Mouse (Mus musculus) adrenal gland, postnatal 10 days (tissue): ENCODE measurements around the gene Wasf2. TPM values are rescaled to one million over a fixed set of nuclear protein-coding genes. Genes with fewer than 3 reads are reported as not detected.
"Not testable (repeated sequence)": the region's sequence is repeated elsewhere in the genome, so short reads cannot be mapped to it uniquely, and the experiment has no call there.

ENCODE experiments used
- DNase-seq: peaks from one replicate; pipeline ENCODE4 v3.0.0; 2021; ENCODE audit warnings: mixed read lengths
- total RNA-seq, 2 experiments: library from RNA; stranded (reverse); gene quantifications; 2 replicates each; pipeline ENCODE4 v1.2.3; 2021

Gene Wasf2
- total RNA-seq, 2 experiments from 2014 or later, result 122 to 123 TPM

DNA sequence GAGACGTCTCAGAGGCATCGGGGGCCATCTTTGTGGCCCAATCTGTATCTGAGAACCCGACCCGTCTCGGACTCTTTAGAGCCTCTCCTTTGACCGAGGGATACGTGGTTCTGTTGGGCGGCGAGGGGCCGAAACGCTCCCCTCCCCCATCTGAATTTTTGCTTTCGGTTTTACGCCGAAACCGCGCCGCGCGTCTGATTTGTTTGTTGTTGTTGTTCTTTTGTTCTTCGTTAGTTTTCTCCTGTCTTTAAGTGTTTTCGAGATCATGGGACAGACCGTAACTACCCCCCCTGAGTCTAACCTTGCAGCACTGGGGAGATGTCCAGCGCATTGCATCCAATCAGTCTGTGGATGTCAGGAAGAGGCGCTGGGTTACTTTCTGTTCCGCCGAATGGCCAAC is 33.6 kb upstream of the Wasf2 start:
- not testable (repeated sequence) for DNase-seq

DNA sequence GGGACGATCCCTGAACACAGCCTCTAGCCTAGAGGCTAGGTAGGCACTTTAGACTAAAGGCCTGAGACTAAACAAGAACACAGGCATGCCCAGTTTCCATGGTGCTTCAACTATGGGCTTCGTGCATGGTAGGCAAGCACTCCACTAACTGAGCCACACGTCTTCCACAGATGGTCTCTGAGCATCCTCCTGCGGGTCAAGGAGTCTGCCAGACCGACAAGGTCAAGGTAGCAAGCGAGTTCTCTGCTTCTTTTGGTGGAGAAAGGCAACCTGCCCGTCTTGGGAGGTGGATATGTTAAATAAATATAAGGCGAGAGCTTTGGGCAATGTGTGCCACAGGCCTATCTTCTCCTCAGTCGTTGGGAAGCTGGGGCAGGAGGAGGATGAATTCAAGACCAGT is 28.6 kb upstream of the Wasf2 start:
- no peak for DNase-seq

DNA sequence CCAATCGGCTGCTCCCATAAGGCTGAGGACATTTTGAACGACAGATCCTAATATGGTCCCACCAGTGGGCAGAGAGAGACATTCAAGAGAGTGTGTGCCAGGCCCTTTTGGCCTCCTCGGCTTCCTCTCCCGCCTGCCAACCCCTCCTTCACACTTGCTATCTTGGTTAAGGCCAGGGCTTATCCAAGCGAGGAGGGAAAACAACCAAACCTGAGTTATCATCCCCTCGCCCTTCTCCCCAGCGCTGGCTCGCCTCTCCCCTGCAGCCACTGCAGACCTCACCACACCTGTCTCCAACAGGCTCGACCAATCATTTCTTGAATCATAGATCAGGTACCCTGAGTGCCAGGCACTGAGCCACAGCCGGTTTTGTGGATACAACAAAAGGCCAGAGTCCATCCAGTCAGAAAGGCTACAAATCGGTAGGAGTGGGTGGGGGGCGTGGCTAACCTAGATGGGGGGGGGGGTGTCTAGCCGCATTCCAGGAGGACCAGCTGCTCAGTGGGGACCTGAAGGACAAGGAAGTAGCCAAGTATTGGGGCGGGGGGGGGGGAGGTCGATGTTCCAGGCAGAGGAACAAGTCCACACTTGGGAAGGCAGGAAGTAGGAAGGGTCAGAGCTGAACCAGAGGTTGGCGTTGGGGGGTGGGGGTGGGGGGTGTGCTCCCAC is 26.6 kb upstream of the Wasf2 start:
- peak; percentile 19 for DNase-seq

DNA sequence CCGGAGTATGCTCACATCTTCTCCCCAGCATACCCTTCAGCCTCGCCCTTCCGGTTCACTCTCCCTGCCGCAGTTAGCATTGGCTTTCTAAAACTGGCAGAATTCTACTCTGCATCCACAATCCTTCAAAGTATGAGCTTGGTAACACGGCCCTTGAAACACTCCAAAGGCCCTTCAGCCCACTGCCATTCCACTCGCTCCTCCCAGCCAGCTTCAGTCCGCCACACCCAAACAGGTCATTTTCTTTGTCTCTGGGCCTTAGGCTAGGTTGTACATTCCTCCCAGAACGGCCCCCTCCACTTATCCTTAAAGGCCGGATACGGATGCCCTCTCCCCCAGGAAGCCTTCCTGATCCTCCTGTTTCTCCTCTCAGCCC is 26.1 kb upstream of the Wasf2 start:
- no peak for DNase-seq

DNA sequence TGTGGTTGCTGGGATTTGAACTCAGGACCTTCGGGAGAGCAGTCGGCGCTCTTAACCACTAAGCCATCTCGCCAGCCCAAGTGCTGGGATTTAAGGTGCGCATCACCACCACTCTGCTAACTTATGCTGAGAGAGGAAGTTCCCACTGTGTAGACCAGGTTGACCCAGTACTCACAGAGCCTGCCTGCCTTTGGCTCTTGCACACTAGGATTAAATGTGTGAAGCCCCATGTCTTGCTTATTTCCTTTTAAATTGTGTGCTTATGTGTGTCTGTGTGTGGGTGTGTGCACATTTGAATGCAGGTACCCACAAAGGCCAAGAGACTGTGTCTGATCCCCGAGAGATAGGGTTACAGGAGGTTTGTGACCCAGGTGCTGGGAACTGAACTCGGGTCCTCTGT is 23.6 kb upstream of the Wasf2 start:
- no peak for DNase-seq

DNA sequence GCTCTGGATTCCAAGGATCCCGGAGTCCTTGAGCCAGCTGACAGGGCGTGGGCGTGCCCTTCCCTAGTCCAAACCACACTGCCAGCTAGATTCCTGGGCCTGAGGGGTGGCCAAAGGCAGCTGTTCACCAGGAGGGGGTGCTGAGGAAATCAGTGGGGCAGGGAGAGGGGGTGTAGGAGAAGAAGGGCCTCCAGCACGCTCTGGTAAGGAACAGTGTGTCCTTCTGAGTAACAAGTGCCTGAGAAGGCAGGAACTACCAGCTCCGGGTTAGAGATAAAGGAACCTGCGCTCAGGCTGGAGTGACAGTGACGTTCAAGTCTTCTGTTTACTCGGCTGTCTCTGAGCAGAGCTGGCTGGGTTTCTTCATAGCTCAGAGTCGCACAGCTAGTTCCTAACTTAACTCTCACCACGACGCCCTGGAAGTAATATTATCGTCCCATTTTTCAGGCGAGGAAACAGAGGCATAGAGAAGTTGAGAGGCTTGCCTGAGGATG is 22.5 kb upstream of the Wasf2 start:
- DNase-seq, result peak; percentile 53

DNA sequence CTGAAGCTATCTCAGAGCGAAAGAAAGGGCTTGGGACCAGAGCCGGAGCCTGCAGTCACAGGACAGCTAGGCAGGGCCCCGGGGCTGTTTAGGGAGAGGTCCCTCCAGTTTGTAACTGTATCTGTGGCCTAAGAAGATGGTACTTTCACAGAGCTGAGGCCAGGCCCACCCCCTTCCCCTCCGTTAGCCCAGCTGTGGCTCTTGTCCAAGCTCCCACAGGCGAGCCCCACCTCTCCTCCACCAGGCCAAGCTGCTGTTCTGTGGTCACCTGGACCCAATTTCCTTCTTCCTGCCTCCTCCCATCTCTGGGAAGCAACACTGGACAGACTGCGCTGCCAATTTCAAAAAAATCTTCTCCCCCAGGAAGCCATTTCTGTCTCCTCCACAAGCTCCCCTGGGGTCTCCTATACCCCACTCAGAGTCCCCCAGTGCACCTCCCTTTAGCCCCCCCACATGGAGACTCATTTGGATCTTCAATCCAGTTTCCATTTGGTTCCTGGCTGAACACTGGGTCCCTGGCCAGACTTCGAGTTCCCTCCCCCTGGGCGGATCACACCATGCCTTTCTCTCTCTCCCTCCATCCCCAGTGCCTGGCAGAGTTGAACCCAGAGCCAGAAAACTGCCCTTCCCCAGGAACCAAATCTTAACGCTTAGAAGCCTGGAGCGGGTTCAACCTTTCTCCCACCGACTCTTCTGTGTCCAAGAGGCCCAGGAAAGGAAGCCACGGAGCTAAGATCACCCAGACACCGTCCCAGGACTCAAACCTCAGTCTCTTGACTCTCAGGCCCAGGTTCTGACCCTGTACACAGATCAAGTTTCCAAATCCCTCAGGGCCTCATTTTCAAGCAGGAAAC is 21.6 kb upstream of the Wasf2 start:
- no peak for DNase-seq

DNA sequence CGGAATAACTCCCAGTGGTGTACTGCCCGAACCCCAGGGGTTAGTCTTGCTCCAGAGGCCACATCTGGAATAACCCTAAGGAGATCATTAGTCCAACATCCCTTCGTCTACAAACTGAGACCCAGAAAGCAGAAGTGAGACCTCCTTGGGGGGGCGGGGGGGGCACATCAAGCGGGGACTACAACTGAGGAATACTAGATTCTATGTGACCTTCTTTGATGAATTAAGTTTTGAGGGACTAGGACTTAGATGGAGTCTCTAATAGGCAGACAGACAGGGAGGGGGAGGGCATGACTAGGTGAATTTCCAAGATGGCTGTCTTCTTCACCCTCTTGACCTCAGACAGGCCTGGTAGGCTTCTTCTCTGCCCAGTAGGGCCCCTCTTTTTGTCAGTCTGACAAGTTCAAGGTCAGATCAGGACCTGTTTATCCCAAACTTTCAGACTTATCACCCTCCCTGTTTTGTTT is 20.9 kb upstream of the Wasf2 start:
- DNase-seq, result no peak

DNA sequence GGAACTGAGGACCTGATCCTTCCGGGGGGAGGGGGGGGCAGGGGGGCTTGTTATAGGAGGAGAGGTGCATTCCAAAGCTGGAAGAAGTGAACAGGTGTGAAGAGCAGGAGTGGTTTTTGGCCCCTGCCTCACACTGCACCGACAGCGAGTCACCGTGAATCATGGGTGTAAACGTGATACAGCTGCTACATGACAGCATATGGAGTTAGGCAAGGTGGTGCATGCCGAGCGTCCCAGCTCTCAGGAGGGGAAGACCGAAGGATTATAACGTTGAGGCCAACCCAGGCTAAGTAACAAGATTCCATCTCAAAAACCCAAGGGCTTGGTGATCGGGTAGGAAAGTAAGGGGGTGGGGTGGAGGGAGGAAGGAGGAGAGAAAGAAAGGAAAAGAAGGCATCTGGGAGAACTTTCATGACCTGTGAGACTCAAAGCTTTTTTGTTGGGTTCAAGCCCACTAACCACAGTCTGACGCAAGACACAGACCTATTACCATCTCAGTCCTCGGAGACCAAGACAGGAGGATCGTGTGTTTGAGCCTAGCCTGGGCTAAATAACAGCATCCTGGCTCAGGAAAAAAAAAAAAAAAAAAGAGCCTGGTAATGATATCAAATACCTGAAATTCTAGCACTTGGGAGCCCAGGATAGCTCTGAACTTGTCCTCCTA is 18.0 kb upstream of the Wasf2 start:
- no peak for DNase-seq

DNA sequence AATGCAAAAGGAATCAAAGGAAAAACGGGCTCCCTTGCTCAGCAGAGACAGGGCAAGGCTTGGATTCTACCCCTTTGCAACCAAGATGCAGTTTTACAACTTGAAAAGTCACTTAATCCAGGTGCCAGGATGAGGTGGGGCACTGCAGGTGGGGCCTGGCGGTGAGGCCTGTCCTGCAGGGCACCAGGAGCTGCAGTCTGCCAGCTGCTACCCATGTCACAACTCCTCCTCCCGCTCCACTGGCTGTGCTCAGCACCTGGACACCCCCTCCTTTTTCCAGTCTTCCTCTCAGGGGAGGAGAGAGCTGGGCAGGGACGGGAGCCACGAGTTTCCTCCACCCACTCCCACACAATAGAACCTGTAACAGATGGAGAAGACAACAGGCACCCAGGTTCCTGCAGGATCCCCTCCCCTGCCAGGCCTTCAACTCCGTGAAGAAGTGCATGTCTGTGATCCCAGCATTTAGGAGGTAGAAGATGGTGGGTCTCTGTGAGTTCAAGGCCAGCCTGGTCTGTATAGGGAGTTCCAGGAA is 16.9 kb upstream of the Wasf2 start:
- no peak for DNase-seq

DNA sequence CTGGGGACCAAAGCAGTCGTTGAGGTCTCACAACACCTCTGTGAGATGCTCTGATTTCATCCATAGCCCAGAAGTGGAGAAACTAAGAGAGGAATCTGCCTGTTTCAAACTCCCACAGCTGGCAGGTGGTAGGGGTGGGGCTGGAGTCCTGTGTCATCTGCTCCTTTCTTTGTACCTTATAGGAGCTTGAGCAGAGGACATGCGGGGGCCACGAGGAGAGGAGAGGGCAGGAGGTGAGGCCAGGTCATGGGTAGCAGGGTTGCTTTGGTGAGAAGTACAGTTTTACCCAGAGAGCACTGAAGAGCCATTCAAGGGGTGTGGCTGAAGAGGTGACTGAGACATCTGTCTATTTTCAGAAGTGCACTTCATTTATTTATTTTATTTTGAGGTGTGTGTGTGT is 15.5 kb upstream of the Wasf2 start:
- no peak for DNase-seq

DNA sequence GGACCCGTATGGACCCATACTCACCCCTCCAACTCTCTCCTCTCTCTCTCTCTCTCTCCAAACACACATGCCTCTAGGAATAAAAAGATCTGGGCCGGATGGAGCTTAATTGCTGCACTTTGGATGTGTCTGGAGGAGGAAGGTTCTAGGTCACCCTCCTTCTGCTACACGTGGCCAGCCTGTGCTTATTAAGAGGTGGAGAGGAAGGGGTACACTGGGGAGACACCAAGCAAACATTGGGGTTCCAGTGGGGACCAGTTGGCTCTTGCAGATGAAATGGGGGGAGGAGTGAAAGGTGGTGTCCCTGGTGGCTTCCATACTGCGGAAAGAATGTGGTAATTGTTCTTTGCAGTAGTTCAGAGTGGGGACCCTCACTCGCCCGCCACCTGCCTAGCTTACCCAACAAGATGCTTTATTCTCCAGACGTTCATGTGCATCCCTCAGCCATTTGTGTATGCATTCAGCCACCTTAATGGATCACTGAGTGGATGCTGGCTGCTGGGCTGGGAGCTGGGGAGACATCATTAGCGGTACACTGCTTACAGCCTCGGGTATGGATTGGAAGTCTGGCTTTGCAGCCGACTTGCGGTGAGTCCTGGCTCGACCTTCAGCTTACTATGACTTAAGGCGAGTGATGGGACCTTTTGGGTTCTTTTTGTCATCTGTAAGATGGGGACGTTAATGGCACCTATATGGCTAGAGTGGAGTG is 14.4 kb upstream of the Wasf2 start:
- DNase-seq, result no peak

DNA sequence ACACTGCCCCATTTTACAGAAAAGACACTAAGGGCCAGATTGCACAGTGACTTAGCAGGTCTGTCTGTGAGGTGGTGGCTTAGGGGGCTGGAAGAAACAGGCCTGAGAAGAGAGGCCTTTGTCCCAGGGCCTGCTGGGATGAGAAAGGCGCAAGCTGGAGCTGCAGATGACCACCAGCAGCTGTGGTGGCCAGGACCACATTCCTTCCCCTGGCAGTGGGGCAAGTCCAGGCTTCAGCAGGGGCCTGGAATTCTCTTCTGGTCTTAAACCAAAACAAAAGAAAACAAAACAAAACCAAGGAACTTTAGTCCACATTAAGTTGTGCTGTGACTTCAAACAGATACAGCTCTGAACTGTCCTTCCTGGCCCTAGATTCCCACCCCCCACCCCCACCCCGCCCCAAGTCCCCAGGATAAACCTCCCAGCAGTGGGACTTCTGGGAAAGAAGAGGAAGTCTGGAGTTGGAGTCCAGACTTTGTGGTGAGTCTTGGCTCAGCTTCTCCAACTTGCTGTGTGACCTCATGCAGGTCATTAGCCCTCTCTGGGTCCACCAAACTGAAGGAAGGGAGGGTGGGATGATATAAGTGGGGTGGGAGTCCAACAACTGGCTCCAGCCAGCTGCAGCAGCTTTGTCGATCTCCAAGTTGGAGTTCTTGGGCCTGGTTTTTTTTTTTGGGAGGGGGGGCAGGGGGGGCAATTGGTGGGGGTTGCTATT is 13.4 kb upstream of the Wasf2 start:
- peak; percentile 20 for DNase-seq

DNA sequence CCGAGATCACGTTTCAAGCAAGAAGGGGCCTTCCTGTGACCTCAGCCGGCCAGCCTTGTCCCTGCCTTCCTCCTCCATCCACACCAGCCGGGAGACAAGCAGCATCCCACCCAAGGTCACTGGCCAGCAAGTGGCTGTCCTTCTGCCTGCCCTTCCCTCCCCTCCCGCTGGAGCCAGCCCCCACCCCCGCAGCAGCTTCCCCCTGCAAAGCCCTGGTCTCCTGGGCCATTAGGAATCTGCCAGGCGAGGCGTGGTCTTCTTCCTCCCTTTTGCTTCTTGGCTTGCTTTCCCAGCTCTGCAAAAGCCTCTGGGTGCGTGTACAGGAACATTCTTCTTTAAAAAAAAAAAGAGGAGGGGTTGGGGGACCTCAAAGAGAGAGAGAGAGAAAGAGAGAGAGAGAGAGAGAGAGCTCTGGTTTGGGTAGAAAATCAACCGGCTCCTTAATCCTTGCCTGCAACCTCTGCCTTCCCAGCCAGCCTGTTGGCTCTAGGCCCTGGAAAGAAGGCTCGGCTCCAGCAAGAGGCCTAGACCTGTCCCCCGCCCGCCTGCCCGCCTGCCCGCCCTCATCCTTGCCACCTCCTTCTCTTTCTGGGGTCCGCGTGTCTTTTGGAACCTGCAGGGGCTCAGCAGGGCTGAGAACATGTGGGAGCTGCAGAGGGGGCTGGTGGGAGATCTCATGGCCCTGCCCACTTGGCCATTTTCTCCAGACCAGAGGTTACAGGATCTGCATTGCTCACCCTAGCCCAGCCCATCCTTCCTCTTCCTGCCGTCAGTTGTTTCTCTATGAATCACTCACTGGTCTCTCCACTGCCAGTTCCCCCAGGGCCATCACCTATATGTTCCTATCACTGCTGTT is 12.5 kb upstream of the Wasf2 start:
- peak; percentile 87 for DNase-seq

DNA sequence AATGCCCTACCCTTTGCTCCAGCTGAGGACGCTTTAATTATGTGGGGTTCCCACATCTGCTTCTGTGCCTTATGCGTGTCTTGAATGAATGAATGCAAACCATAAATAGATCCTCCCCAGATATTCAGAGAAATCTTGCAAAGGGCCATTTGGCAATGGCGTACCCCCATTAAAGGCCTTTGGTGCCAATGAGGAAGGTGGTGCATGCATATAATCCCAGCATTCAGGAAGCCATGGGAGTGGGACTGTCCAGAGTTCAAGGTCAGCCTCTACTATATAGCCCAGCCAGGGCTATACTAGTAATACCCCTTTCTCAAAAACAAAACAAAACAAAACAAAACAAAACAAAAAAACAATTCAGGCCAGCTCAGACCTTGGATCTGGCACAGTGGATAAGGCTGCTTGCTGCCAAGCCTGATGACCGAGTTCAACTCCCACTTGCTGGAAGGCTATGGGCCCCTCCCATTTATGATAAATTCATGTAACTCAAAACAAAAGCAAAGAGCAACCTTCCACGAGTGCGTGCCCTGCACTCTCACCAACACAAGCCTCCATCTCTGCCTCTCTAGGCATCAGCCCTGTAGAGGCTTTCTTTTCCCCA is 11.4 kb upstream of the Wasf2 start:
- DNase-seq, result peak; percentile 40

DNA sequence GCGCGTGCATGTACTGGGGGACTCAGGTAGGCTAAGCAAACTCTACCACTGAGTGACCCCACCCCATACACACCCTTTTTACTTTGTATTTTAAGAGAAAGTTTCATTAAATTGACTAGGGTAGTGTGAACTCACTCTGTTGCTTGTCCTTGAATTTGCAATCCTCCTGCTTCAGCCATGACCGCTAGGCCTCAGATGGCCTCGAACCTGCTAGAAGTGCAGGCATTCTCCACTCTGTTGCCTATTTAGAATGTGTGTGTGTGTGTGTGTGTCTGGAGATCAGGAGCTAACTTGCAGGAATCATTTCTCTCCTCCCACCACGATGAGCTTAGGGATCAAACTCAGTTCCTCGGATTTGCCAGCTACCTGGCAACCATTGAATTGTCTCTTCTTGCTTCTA is 10.7 kb upstream of the Wasf2 start:
- DNase-seq, result no peak

DNA sequence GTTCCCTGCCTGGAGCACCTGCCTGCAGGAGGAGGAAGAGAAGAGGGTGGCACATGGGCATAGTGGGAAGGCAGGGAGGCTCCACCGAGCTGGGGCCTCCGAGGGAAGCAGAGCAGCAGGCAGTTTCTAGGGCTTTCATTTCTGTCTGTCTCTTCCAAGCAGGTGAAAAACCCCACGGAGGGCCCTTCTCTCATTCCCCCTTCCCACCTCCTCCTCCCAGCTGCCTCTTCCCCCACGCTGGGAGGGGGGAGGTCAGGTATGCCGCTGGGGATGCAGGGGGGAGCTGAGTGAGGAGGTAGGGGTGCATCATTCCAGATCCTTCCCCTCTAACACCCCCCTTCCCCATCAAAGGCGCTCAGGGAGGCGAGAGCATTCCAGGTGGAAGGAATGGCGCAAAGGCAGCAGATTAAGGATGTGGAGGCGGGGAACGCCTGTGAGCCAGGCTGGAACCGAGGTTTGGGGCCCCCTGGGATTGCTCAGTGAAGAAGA is 9.4 kb upstream of the Wasf2 start:
- DNase-seq, result no peak

DNA sequence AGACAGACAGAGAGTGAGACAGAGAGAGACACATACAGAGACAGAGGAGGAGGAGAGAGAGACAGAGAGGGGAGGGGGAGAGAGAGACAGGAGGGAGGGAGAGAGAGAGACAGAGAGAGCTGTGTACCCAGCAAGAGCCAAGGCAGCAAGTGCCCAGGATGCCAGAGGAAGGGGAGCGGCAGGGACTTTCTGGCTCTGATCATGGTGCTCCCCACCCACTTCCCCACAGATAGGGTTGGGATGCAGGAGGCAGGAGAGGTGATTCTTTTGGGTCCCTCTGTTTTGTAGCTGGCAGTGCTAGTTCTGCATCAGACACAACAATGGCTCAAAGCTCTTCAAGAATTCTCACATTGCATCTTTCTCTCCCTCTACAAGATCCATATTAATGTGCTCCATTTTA is 8.9 kb upstream of the Wasf2 start:
- no peak for DNase-seq

DNA sequence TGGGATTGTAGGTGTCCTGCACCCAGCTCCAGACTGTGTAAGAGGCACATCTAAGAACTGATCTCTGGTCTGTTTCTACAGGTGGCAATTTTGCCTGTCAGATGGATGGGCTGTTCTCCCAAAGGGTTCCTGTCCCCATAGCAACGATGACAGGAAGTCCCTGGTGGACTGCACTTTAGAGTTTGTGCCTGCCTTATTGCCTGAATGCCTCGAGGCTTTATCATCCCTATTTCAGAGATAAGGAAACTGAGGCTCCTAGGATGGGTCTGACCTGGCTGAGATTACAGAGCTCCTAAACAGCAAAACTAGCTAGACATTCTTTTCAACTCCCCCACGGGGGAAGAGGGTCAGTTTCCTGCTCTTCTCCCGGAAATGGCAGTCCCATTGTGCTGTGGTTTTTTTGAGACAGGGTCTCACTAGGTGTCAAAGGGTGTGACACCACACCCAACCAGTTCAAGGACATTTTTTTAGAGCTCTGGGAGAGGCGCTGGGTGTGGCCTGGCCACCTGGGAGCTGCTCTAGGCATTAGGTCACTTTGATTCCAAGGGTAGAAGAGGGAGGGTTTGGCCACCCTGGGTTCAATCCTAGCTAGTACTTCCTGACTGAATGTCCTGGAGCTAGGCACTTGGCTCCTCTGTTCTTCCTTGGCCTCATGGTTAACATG is 8.2 kb upstream of the Wasf2 start:
- peak; percentile 17 for DNase-seq
